Mouse (Mus musculus) layer of hippocampus, adult 2 months (tissue): ENCODE measurements around the gene Sec16a. TPM values are rescaled to one million over a fixed set of nuclear protein-coding genes. Genes with fewer than 3 reads are reported as not detected.

Experiments used
- DNase-seq, 2 experiments: peaks; one replicate each; pipeline ENCODE4 v3.0.0; 2022; ENCODE audit warnings: low spot score in 2 of 2
- H3K27ac ChIP-seq: fragments of 200-600 bp; 2 replicates; pipeline ENCODE4 v1.8.1; 2022
- H3K4me3 ChIP-seq: fragments of 200-600 bp; 2 replicates; pipeline ENCODE4 v1.8.1; 2022; ENCODE audit warnings: mild to moderate bottlenecking
- CTCF ChIP-seq: fragments of 200-600 bp; conservative IDR thresholded peaks from 2 replicates; pipeline ENCODE4 v1.8.1; 2022; ENCODE audit warnings: antibody characterized with exemption, mild to moderate bottlenecking, moderate library complexity
- total RNA-seq, 2 experiments: library from RNA; stranded (reverse); gene quantifications; 2 replicates each; pipeline ENCODE4 v1.2.3; 2021

Gene Sec16a
- total RNA-seq, 2 experiments from 2014 or later = 49.3 to 51.3 TPM

- no peak for TF ChIP-seq CTCF
- no peak overlapping the region for H3K4me3 ChIP-seq
- DNase-seq = no peak
- peak overlapping the region; percentile 86 for H3K27ac ChIP-seq
Observed at GRCm38 (mm10) chr2:26483230-26483869, 38.3 kb upstream of the Sec16a start.

DNA sequence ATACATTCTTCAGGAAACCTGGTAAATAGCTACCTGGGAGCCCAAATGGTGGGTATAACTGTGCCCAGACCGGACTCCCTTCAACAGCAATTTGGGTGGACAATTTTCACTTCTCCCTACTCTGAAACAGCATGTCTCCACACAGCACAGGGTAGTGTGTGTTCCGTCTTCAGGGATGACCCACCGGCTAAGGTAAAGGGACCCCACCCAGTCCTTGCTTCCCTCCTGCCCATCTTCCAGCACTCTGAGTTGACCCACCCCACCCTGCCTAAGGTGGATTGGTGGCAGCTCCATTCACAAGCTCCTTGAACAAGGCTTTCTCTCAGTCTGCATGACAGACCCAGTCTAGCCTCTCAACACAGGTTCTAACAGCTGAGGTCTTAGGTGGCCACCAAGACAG is 37.8 kb upstream of the Sec16a start:
- no peak overlapping the region for H3K4me3 ChIP-seq
- DNase-seq = no peak
- TF ChIP-seq CTCF = no peak
- H3K27ac ChIP-seq = peak overlapping the region; percentile 86

- TF ChIP-seq CTCF = no peak
- DNase-seq = no peak
- peak overlapping the region; percentile 86 for H3K27ac ChIP-seq
- H3K4me3 ChIP-seq = no peak overlapping the region
Observed at GRCm38 (mm10) chr2:26481724-26482495, 36.9 kb upstream of the Sec16a start.

GRCm38 (mm10) chr2:26480911-26481310 is 35.9 kb upstream of the Sec16a start:
- DNase-seq = no peak
- no peak overlapping the region for H3K27ac ChIP-seq
- TF ChIP-seq CTCF = no peak
- no peak overlapping the region for H3K4me3 ChIP-seq

DNA sequence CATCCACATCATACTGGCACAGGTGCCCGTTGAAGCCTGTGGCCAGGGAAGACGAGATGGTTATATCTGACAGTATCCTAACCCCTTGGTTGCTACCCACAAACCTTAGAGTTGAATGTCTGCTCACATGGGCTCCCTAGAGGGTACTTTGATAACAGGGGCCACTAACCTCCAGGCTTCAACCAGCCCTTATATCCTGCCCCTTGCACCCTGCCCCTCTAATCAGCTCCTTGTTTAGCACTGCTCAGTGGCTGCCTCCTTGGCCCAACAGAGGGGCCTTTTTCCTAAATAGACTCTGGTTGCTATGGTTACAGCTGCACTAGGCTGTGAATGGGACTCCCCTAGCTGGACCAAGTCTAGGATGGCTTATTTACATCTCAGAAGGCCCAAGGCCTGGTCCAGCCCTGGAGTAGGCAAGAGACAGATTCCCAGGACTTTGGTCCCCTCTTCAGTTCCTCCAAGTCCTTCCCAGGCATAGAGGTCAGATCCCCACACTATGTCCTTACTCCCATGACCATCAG is 33.7 kb upstream of the Sec16a start:
- TF ChIP-seq CTCF = no peak
- Histone ChIP-seq H3K27ac (peak overlapping the region; percentile 39; the same call in 1 of the 2 replicates), H3K4me3 (no peak overlapping the region)
- DNase-seq = peak in 1 of 2 experiments; percentile 46

GRCm38 (mm10) chr2:26477911-26478310 is 32.9 kb upstream of the Sec16a start:
- H3K27ac ChIP-seq = no peak overlapping the region; the same call in 1 of the 2 replicates
- no peak for TF ChIP-seq CTCF
- H3K4me3 ChIP-seq = no peak overlapping the region
- DNase-seq = no peak

GRCm38 (mm10) chr2:26475505-26476430 is 30.8 kb upstream of the Sec16a start:
- H3K27ac ChIP-seq = peak overlapping the region; percentile 82
- no peak for DNase-seq

DNA sequence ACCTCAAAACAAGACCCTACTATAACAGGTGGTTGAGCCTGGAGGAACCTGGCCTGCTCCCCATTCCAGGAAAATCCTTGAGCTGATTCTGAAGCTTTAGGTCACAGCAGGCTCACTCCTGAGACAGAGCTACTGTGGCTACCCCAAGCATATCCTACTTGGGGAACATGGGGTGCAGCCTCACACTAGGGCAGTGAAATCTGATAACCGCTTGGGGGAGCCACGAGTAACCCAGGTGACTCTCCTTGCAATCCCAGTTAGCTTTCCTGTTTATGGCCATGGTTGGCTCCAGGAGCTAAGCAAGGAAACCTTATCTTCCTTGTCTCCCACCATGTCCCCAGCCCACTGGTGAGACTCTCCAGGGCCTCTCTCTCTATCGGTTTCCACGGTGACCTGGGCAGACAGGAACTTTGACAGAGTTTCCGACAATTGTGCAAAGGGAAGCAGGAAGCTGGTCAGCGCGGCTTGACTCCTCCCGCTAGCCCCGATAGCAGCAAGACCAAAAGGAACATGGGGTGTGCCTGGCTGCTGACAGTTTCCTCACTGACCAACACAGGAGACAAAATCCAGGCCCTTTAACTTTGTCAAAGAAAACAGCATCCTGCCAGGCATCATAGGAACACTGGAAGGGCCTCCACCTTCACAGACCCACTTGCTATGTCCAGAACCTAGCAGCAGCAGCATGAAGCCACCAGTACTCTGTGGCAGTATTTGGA is 29.9 kb upstream of the Sec16a start:
- DNase-seq = no peak
- Histone ChIP-seq H3K4me3 (no peak overlapping the region), H3K27ac (peak overlapping the region; percentile 82)
- peak; percentile 69 for TF ChIP-seq CTCF

More at GRCm38 (mm10) chr2:26475505-26476430, 30.8 kb upstream of the Sec16a start:
- H3K4me3 ChIP-seq = no peak overlapping the region
- TF ChIP-seq CTCF = peak; percentile 34

DNA sequence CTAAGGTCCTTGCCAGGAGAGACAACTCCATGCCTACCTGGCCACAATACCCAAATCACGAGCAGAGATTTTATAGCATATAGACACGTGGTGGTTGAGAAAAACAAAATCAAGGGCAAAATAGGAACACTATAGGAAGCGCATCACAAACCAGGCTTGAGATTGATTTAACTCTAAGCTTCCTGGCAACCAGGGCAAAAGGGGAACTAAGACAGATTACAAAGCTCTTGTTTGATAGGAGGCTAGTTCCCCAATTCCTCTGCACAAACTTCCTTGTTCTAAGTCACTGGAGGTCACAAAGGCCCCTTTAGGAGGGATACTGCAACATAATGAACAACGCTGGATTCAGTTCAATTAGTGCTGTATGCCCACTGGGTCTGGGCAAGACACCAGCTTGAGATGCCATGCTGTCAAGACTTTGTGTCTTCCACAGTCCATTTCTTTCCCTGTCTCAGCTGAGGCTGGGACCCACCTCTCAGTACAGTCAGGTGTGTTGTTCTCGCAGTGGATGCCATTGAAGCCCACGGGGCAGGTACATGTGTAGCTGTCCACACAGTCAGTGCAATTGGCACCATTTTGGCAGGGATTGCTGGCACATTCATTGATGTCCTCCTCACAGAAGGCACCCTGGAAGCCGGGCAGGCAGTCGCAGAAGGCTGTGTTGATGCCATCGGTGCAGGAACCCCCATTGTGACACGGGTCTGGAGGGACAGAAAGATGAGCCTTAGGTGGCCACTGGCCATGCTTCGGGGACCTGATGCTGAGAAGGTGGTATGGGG is 27.5 kb upstream of the Sec16a start:
- H3K27ac ChIP-seq = peak overlapping the region; percentile 82; the same call in 1 of the 2 replicates
- TF ChIP-seq CTCF = no peak
- no peak for DNase-seq
- H3K4me3 ChIP-seq = no peak overlapping the region

DNA sequence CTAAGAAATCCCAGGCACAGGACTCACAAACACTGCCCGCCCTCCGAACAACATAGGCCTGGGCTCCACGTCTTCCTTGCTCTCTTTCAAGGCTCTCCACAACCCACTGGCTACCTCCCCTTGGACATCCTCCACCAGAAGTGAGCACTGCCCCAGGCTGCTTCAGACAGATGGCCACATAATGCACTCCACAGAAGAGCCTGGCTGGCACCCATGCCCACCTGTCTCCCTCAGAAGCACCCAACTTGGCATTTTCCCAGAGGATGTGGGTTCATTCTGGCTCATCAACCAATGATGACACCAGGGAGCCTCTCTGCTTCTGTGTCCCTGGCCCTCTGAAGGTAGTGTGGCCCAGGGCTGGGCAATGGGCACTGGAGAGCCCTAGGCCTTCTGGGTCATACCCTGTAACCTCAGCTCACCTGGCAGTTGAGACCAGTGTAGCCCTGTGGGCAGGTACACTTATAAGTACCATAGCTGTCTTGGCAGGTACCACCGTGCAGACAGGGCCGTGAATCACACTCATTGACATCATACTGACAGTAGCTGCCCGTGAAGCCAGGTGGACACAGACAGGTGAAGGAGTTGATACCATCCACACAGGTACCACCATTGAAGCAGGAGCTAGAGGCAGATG is 26.8 kb upstream of the Sec16a start:
- no peak for DNase-seq
- TF ChIP-seq CTCF = no peak

GRCm38 (mm10) chr2:26470967-26471366 is 26.0 kb upstream of the Sec16a start:
- no peak for TF ChIP-seq CTCF
- Histone ChIP-seq H3K4me3 (no peak overlapping the region), H3K27ac (no peak overlapping the region)
- DNase-seq = no peak

More for the DNA sequence above, 26.8 kb upstream of the Sec16a start:
- H3K4me3 ChIP-seq = no peak overlapping the region
- H3K27ac ChIP-seq = no peak overlapping the region
